Mouse (Mus musculus): ENCODE measurements around the gene Trim25.
"Not testable (repeated sequence)": the region's sequence is repeated elsewhere in the genome, so short reads cannot be mapped to it uniquely, and the experiment has no call there.

Gene Trim25

DNA sequence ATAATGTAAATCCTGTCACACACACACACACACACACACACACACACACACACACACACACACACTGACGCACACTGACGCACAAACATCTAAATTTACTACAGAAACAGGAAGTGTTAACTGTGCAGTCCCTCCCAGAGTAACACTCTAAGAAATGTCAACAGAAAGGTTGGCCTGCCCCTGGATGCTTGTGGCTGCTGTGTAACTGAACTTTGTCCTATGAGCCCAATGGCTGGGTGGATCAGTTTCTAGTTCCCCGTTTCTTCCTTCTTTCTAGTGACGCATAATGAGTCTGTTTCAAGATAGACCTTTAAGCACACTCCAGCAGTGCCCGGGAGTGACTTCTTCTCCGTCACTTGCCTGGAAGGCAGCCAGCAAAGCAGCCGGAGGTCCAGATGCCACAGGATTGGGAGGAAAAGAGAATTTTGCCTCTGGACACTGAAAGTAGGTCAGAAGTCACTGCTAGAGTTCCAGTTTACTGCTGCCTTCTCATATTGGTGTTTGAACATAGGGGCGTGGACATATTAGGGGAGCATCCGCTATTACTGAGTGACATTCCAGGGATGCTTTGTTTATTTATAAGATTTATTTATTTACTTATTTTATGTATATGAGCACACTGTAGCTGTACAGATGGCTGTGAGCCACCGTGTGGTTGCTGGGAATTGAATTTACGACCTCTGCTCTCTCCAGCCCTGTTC, 25.2 kb downstream of the Trim25 start:
- peak; percentile 71 to 85 for DNase-seq (ENCODE audit: low spot score in 2 of 2)

DNA sequence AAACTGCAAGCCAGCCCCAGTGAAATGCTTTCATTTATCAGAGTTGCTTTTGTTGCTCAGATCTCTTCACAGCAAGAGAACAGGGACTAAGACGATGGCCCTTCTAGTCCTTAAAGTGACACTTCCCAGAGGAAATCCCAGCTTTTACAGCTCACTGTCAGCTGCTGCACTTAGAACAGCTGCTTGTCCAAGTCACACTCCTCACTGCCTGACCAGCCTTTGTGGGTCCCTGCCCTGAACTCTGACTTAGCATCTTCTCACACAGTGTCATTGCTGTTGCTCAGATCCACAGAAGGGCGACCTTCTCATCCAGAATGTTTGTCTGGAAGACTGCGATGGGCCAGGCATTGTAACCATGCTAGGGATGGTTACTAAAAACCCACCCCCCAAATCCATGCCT, 26.4 kb downstream of the Trim25 start:
- DNase-seq (ENCODE audit: low spot score in 2 of 2), result no peak

DNA sequence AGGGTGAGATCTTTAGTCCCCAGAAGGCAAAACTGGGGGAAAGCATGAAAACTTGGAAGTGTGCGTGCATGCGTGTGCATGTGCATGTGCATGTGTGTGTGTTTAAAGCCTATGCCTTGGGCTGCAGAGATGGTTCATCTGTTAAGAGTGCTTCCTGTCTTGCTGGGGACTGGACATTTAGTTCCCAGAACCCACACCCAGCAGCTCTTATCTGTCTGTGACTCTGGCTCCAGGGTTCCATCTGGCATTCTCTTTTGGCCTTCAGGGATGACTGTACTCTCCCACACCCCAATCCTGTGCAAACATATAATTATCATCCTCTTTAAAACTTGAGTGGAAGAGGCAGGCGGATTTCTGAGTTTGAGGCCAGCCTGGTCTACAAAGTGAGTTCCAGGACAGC, 26.9 kb downstream of the Trim25 start:
- DNase-seq (ENCODE audit: low spot score in 2 of 2), result no peak

DNA sequence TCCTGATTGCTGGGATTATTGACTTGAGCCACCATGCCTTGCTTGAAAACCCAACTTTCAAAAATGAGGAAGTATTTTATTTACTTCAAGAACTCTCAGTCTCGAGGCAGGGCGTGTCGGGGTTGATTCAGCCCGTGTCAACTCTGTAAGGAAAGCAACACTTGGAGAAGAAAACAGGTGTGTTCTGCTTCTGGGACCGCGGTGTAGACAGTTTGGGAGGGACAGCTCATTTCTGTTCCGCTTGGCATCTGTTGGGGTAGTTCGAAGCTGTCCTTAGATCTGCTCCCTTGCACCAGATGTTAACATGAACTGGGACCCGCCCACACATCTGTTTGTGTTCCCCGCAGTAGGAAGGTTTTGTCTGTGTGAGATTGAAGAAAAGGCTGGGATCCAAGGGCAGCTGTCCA, 28.8 kb downstream of the Trim25 start:
- peak in 1 of 2 experiments; percentile 22 for DNase-seq (ENCODE audit: low spot score in 2 of 2)

DNA sequence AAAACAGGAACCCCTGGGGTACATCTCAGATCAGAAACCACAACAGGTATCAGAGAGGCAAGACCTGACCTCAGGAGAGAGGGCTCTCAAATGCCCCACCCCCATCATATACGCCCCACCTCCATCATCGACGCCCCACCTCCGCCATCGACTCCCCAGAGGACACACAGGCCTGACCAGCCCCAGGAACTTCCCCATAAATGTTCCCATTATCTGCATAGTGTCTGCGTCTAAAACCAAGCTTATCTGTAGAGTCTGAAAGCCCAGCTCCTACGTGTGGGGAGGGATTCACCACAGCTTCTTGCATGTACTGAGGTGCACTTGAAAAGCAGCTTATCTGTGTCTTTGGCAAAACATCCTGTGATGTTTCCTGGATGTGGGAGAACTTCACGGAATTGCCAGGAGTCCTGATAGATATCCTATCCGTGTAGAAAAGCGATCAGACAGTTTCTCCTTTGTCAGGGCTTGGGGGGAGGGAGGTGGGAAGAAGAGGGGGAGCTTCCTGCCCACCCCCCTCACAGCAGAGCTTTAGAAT, 29.8 kb downstream of the Trim25 start:
- DNase-seq (ENCODE audit: low spot score in 2 of 2), result peak in 1 of 2 experiments; percentile 24

DNA sequence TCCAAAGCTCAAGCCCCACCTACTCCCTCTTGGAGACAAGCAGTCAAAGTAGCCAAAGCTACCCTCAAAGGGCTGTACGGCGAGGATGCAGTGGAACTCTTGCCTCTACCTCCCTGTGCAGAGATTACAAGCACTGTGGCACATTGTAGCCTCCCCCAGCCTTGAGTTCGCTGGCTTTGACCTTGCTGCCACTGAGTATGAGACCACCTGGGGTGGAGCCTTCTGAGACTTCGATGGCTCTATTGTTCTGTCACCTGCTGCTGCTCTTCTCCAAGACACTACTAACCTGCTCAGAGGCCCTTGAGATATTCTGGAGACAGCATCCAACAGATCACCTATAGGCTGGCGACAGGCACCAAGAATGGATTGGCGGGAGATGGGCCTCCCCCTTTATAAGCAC, 31.4 kb downstream of the Trim25 start:
- no peak for DNase-seq (ENCODE audit: low spot score in 2 of 2)

DNA sequence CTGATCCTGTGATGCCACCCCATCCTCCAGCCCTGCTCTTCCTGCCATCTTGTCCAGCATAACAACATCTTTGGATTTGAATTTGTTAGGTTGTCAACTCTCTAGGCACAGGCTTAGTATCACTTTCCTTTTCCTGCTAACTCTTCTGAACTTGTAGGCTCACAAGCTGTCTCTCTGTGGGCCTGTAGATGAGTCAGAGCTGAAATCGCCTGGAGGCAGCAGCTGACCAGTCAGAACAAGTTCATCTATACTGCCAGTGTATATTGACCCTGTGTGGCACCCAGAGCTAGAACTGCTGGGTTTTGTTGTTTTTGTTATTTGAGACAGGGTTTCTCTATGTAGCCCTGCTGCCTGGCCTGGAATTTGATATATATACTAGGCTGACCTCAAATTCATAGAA, 32.0 kb downstream of the Trim25 start:
- DNase-seq (ENCODE audit: low spot score in 2 of 2), result no peak

DNA sequence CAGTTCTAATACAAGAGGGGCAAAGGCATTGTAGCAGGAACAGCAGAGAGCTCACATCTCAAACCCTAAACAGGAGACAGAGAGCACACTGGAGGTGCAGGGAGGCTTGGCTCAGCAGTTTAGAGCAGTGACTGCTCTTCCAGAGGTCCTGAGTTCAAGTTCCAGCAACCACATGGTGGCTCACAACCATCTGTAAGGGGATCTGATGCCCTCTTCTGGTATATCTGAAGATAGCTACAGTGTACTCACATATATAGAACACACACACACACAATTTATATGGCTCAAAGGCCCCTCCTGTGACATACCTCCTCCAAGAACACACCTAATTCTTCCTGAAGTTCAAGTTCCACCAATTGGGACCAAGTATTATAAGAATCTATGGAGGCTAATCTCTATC, 35.4 kb downstream of the Trim25 start:
- no peak for DNase-seq (ENCODE audit: low spot score in 2 of 2)

DNA sequence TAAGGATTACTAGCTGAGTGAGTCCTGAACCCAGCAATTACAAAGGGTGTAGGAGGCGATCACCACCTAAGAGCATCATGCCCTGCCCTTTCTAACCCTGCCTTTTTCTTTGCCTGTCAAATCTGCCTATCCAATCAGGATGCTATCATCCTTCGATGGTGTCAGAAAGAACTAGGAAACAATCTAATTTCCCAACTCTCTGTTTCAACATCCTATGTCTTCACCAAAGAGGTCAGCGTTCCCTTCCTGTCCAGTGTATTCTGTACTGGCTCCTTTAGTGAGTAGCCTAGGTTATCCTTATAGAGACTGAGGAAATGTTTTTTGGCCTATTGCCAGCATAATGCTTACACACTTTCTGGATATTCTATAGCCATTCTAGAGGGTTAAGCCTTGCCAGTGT, 36.4 kb downstream of the Trim25 start:
- no peak for DNase-seq (ENCODE audit: low spot score in 2 of 2)

DNA sequence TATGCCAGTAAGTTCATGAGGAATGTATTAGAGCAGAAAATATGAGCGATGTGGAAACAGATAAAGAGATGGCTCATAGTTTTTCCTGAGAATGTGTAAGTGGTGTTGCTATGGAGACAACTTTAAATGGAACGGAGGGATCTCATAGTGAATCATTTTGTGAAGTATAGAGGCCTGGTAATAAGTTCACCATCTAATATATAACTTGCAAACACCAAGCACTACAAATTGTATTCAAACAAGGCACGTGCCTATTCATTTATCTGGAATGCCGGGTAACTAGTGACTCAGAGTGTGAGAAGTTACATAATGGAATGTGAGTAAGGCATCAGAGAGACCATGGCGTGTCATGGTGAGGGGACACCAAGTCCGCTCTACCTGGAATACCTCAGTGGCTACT, 39.3 kb downstream of the Trim25 start:
- DNase-seq (ENCODE audit: low spot score in 2 of 2), result no peak

DNA sequence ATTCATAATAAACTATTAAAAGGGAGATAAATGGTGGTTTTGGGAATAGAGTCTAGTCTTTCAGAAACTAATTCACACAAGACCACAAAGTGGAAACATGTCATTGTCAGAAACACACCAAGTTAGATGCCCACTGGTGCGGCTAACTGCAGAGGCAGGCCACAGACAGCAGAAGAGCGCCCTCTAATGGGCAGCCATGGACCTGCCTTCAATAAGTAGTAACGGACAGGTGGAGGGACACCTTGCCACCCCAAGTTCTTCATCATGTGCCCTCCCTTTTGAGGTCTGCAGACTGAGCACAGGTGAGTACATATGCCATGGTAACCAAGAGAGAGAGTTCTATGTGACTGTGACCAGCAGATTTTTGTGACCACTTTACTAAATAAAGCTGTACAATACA, 40.1 kb downstream of the Trim25 start:
- DNase-seq (ENCODE audit: low spot score in 2 of 2), result peak in 1 of 2 experiments; percentile 29

DNA sequence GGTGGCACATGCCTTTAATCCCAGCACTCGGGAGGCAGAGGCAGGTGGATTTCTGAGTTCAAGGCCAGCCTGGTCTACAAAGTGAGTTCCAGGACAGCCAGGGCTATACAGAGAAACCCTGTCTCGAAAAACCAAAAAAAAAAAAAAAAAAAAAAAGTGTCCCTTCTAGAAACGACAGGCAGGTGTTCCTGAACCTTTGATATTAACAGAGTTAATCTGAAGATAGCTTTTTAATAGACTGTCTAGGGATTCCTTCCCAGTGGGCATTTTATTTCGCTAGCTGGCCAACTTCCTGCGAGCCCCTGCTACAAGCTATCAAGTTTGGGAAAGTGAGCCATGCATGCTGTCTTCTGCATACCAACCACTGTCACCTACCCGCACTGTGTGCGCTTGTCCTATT, 41.9 kb downstream of the Trim25 start:
- not testable (repeated sequence) for DNase-seq (ENCODE audit: low spot score in 2 of 2)

DNA sequence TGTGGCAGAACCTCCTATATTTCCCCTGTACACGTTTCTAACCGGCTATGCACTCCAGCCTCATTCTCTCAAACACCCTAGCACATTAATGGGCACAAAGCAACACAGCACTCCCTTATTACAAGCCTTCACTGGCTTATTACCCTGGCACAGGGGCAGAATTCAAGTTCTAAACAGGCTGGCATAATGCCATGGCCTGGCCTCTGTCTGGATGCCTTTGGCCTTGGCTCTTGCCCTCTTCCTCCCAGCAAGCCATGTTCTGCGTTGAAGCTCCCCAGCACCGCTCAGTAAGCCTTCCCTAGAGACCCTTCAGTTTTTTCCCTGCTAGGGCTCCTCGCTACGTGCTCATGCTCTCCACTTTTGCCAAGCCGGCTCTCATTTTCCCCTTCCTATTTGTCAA, 43.9 kb downstream of the Trim25 start:
- no peak for DNase-seq (ENCODE audit: low spot score in 2 of 2)

DNA sequence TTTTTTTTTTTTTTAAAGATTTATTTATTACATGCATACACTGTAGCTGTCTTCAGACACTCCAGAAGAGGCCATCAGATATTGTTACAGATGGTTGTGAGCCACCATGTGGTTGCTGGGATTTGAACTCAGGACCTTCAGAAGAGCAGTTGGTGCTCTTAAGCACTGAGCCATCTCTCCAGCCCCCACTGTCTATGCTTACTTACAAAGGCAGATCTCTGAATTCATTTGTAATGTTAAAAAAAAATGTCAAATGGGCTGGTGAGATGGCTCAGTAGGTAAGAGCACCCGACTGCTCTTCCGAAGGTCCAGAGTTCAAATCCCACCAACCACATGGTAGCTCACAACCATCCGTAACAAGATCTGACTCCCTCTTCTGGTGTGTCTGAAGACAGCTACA, 46.3 kb downstream of the Trim25 start:
- not testable (repeated sequence) for DNase-seq (ENCODE audit: low spot score in 2 of 2)

DNA sequence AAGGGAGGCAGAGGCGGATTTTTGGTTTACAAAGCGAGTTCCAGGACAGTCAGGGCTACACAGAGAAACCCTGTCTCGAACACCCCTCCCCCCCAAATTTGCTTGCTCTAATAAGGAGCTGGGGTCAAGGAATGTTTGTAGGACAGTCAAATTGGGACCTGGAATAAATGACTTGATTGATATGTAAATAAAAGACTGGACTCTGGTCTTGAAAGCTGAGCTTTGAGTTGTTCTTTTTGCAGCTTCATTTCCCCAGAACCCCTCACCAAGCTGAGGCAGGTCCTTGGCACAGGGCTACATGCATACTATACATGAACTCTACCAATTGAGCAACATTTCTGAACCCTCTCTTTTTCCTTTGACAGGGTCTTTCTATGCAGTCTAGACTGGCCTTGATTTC, 46.8 kb downstream of the Trim25 start:
- DNase-seq (ENCODE audit: low spot score in 2 of 2), result no peak

DNA sequence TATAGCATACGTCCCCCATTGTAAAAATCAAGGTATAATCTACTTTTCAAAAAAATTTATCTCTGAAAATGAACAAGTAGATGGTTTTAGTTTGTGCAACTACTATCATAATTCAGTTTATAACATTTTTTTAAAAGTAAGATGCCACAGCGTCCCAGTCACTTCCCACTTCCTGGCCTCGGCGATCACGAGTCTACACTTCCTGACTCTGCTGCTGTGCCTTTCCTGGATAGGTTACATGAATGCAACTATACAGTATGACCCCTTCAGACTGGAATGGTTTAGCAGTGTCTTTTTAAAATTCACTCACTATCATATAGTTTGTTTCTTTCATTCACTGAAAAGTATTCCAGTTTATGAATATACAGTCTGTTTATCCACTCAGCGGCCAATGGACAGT, 52.6 kb downstream of the Trim25 start:
- DNase-seq (ENCODE audit: low spot score in 2 of 2), result no peak

DNA sequence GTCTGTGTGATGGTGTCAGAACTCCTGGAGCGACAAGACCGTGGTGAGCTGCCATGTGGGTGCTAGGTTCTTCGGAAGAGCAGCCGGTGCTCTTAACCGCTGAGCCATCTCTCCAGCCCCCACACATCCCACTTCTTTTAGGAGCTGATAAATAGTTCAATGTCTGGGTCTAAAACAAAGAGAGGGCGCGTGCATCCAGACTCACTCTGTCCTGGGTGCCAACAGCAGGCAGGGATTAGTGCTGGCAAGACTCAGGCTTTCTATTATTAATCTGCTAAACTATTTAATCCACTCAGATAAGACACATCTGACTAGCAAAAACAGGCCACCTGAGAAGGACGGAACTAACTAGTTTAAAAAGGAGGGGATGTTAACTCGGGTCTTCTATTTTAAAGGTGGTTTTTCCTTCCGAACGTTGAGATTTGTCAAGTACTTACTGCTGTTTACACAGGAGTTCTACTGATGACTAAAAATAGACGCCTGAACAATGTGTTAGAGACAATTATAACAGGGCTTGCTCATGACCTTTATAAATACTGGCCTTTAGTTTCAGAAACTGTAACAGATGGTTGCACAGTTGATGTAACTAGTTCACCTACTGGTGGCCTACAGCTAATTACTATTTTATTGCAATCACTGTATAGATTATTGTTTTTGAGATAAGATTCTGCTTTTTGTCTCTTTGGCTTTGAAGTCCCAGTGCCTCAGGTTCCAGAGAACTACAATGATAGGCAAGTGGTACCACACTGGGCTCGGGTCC, 56.9 kb downstream of the Trim25 start:
- no peak for DNase-seq (ENCODE audit: low spot score in 2 of 2)

DNA sequence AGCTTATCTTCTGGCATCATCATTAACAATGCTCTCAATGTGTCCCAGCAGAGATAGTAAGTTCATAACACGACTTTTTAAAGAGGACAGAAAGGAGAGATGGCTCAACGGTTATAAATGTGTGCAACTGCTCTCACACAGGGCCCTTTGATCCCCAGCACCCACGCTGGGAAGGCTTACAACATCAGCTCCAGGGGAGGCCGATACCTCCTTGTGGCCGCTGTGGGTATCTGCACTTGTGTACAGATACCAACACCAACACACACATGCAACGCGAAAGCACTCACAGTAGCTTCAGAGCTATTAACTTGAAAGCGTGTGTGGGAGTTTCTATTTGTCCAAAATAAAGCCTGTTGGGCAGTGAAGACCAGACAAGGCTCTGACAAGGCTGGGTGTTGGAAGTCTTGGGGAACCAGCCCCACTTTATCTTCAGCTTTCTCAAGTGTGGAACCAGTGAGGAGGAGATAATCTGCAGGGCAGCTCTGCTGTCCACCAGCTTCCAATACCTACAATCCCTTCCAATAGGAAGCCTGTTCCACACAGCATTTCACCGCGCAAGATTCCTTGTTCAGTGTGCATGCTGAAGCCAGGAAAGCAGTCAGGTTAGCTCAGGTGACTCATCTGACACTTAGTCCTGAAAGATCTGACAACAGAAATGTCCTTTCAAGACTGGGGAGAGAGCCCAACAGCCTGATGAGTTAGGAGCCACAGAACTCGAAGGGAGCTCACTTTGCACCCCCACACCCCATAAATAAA, 59.5 kb downstream of the Trim25 start:
- DNase-seq (ENCODE audit: low spot score in 2 of 2), result no peak

DNA sequence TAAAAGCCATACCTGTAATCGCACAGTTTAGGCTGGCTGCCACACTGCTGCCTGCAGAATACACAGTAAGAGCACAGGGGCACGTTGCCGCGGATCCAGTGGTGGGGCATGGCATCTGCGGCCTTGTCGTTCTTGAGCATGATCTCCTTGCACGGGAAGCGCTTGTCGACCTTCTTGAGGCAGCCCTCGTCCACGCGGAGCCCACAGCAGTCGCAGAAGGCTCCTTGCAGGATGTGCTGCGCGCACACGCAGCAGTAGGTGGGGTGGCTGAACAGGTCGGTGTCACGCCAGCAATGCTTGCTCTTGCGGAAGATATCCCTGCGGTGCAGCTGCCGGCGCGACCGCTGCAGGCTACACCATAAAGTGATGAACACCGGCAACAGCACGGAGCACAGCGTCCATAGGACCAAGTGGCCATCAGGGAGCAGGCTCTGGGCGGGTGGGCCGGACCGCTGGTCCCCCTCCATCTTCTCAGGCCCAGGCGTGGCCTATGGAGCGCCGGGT, 60.8 kb downstream of the Trim25 start:
- DNase-seq (ENCODE audit: low spot score in 2 of 2), result peak in 1 of 2 experiments; percentile 62

DNA sequence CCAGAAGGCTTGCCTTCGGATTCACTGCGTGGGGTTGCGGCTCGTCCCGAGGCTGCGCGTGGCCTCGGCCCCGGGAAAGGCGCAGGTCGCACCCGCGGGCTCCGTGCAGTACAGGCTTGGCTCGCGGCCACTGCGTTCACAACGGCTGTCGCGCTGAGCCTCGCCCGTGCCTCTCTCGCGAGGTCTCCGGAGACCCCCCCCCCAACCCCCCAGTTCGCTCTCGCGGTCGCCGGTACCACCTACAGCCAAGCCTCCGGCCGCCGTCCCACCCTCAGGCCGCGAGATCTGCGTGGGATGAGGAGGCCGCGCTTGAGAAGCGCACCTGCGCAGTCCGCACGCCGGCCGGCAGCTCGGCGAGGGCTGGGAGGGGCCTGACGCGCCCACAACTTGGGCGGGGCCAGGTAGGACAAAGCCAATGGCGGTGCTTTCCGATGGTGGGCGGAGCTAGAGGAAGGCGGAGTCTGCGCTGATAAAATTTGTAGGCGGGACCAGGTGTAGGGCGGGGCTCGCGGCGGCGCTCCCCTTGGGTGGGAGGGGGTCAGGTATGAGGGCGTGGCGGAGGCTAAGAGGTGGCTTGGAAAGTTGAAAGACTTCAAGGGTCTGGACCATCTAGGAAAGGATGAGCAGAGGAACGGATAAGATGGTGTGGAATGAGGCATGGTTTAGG, 61.4 kb downstream of the Trim25 start:
- peak; percentile 88 to 92 for DNase-seq (ENCODE audit: low spot score in 2 of 2)

DNA sequence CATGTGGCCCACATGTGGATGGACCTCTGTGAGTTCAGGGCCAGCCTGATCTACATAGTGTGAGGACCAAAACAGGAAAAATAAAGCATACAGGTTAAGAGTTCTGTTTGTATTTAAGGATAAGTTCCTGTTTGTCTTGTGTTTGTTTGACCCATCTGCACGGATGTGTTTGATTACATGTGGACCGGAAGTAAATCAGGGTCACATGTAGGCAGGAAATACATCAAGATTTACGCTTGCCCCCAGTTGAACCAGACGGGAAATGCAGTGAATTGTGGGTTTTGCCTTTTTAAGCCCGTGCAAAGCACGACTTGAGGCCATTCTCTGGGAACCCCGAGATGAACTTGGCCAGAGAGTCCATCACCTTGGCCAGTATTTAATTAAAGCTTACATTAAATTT, 62.2 kb downstream of the Trim25 start:
- no peak for DNase-seq (ENCODE audit: low spot score in 2 of 2)

DNA sequence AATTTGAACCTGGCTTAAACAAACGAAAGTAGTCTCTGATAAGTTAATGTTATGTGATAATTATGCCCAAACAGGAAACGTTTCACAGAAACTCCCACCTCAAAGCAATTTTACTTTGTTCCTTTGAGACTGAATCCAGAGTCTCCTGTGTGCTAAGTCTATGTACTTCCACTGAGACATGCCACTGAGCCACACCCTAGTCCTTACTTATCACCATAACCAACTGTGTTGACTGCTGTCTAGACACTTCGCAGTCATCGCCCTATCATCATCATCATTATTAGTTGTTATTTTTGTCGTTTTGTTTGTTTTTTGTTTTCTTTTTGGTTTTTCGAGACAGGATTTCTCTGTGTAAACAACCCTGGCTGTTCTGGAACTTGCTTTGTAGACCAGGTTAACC, 65.1 kb downstream of the Trim25 start:
- no peak for DNase-seq (ENCODE audit: low spot score in 2 of 2)

Measured in urinary bladder, postnatal 4 days (tissue).